Mouse (Mus musculus) C2C12 (cell line): ENCODE measurements at regions not wholly inside any gene's neighbourhood (a gene's known extent, or its start where the extent isn't known, plus 50 kb on each side); places are given as distances from the start of the nearest gene placed in this dataset.

ENCODE experiments used
- H3K27me3 ChIP-seq: one replicate; pipeline ENCODE4 v1.6.1; 2011; ENCODE audit not compliant: control insufficient read depth, insufficient read depth, insufficient read length
- H3K36me3 ChIP-seq: one replicate; pipeline ENCODE4 v1.6.1; 2011; ENCODE audit not compliant: control insufficient read depth, insufficient read depth
- H3K4me3 ChIP-seq: one replicate; pipeline ENCODE4 v1.5.1; 2011; ENCODE audit warnings: mild to moderate bottlenecking, control low read depth; ENCODE audit not compliant: poor library complexity, insufficient read depth, severe bottlenecking
- H3K79me2 ChIP-seq: one replicate; pipeline ENCODE4 v1.6.1; 2011; ENCODE audit not compliant: control insufficient read depth, insufficient read depth
- H3K79me3 ChIP-seq: one replicate; pipeline ENCODE4 v1.6.1; 2011; ENCODE audit warnings: low read depth, control low read depth
- H3ac ChIP-seq: one replicate; pipeline ENCODE3; 2011; ENCODE audit warnings: low read depth; ENCODE audit not compliant: control insufficient read depth, insufficient read length
- CEBPB ChIP-seq: IDR thresholded peaks from one replicate; pipeline ENCODE4 v1.6.1; 2011; ENCODE audit warnings: low read depth, mild to moderate bottlenecking, control low read depth, moderate library complexity
- CTCF ChIP-seq: IDR thresholded peaks from one replicate; pipeline ENCODE4 v1.5.1; 2011; ENCODE audit not compliant: control insufficient read depth, insufficient read depth, insufficient read length
- FOSL1 ChIP-seq: IDR thresholded peaks from one replicate; pipeline ENCODE4 v1.8.0; 2011; ENCODE audit warnings: mild to moderate bottlenecking, low read length; ENCODE audit not compliant: poor library complexity, insufficient read depth, severe bottlenecking
- MAX ChIP-seq: IDR thresholded peaks from one replicate; pipeline ENCODE4 v1.6.1; 2011; ENCODE audit warnings: mild to moderate bottlenecking, control low read depth
- MYOD1 ChIP-seq: IDR thresholded peaks from one replicate; pipeline ENCODE4 v1.6.1; 2011; ENCODE audit warnings: low read depth; ENCODE audit not compliant: control insufficient read depth, insufficient read length
- MYOG ChIP-seq: IDR thresholded peaks from one replicate; pipeline ENCODE4 v1.6.1; 2011; ENCODE audit not compliant: control insufficient read depth, insufficient read length; ENCODE audit errors: extremely low read depth
- USF1 ChIP-seq: IDR thresholded peaks from one replicate; pipeline ENCODE4 v1.6.1; 2011; ENCODE audit warnings: low read depth, mild to moderate bottlenecking, control low read depth, moderate library complexity

DNA sequence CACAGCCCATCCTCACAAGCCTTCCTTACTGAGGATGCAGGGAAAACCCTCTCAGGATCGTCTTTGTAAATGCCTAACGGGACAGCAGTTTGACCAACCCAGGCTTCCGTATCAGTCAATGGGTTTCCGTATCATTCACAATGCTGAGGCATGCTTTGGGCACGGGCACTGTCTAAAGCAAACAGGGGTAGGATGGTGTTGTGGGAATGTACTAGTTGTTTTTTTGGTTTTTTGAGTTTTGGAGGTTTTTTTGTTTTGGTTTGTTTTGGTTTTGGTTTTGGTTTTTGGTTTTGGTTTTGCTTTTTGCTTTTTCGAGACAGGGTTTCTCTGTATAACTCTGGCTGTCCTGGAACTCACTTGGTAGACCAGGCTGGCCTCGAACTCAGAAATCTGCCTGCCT, 409.0 kb downstream of the Sox9 start:
- no peak overlapping the region for H3ac ChIP-seq

DNA sequence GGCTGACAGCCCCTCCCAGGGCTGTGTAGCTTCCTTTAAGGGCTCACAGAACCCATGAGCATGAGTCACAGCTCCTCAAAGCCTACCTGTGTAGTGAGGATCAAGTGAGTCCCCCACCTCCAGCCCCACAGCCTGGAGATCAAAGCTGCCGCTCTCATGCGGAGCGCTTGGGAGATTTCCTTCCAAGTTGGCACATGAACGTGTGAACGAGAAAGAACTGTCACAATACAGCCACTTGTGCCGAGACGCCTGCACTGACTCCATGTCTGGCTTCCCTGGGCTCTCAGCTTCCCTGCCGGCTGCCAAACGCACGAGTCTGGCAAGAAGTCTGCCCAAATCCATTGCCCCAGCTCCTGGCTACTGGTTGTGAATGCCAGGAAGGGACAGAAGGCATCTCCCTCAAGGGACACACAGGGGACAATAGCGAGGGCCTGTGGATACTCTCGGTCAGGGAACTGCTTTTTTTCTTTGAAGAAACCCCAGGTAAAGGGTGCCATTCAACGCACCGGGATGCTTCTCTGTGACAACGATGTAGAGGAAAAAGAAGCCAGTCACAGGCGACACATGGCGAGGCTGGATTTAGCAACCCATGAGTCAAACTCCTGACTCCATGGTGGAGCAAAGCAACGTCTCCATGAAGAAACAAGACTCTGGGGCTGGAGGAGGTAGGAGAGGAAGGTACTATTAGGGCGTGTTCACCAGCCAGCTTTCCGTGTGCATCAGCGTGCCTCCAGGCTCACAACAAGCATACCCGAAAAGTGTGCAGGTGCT, 410.2 kb downstream of the Sox9 start:
- no peaks in the 10 kb centered on the region for H3K79me2 ChIP-seq
- H3K4me3 ChIP-seq: no peak overlapping the region
- TF ChIP-seq MAX: no peak
- TF ChIP-seq MYOG: no peak
- TF ChIP-seq MYOD1: no peak
- no peak for TF ChIP-seq FOSL1
- TF ChIP-seq CEBPB: no peak
- TF ChIP-seq USF1: no peak
- no peak for TF ChIP-seq CTCF
- no peaks in the 10 kb centered on the region for H3K36me3 ChIP-seq
- H3ac ChIP-seq: no peak overlapping the region
- H3K27me3 ChIP-seq: no peaks in the 10 kb centered on the region
- no peaks in the 10 kb centered on the region for H3K79me3 ChIP-seq

More for the DNA sequence above, 409.0 kb downstream of the Sox9 start:
- no peaks in the 10 kb centered on the region for H3K79me3 ChIP-seq
- no peaks in the 10 kb centered on the region for H3K27me3 ChIP-seq
- H3K79me2 ChIP-seq: no peaks in the 10 kb centered on the region
- no peak overlapping the region for H3K4me3 ChIP-seq
- H3K36me3 ChIP-seq: no peaks in the 10 kb centered on the region
- no peak for TF ChIP-seq CTCF
- TF ChIP-seq FOSL1: no peak
- TF ChIP-seq USF1: no peak
- TF ChIP-seq CEBPB: no peak
- TF ChIP-seq MYOG: no peak
- no peak for TF ChIP-seq MAX
- TF ChIP-seq MYOD1: no peak

DNA sequence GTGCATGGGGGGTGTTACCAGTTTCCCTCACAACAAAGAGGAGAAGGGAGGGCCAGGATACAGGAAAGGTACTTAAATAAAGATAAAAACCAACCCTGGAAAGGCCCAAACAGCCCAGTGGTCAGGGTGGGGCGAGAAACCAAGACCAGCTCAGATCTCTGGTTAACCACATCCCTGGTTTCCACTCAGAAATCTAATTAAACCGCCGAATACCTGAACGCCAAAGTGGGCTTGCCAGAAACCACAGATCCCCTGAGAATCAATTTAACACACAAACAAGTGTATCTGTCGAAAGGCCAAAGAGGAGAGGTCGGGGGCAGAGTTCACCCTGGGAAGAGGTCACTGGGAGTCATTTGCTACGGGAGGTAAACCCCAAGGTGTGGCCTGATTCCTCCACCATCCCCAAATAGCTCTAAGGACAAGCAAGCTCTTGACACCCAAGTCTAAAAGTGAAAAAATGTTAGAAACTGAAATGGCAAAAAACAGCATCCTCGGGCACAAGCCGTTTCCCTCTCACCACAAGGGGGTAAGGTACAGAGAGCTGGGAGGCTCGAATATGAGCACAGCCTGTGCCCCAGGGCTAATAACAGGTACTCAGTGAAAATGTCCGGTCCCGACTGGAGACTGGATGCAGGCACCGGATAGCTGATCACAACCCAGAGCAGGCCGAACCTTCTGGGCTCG, 412.3 kb downstream of the Sox9 start:
- TF ChIP-seq USF1: no peak
- no peak for TF ChIP-seq FOSL1
- no peak for TF ChIP-seq MYOD1
- no peak for TF ChIP-seq MAX
- no peak for TF ChIP-seq CTCF
- no peak for TF ChIP-seq CEBPB
- no peak for TF ChIP-seq MYOG

More for the DNA sequence above, 412.3 kb downstream of the Sox9 start:
- Histone ChIP-seq H3K36me3 (no peaks in the 10 kb centered on the region), H3K27me3 (no peaks in the 10 kb centered on the region), H3ac (no peak overlapping the region), H3K79me3 (no peaks in the 10 kb centered on the region), H3K4me3 (no peak overlapping the region), H3K79me2 (no peaks in the 10 kb centered on the region)
